Comparison of ENCODE assay signal across 18 mouse cellular contexts in genomic region chr10:128740296-128740695, GRCm38 (mm10). TPM values are rescaled to one million over a fixed set of nuclear protein-coding genes. Genes with fewer than 3 reads are reported as not detected.
"Had no signal": no experiment of that assay in that cellular context is flagged by ENCODE, and none has a peak within 500 bp of the region (broad histone marks: within the 10 kb centered on the region; RNA-seq: fewer than 3 reads in every experiment).

No protein-coding gene starts in this region.

- H3K9me3 ChIP-seq: limb, embryonic 12.5 days; neural tube, embryonic 12.5 days; stomach, embryonic 15.5 days had no signal

- DNase-seq: kidney, adult 11 months; kidney, adult 9 months; kidney, postnatal 36 days; layer of hippocampus, adult 9-11 months; layer of hippocampus, postnatal 36 days; lung, adult 2 months; lung, postnatal 36 days; midbrain, embryonic 14.5 days; right cerebral cortex, postnatal 4 days; thymus, postnatal 36 days had no signal

- ATAC-seq: inflammation-experienced regulatory T-cells, adult 6 months; lung, postnatal 0 days had no signal

- H3K27me3 ChIP-seq: stomach, embryonic 15.5 days had no signal

- H3K27ac ChIP-seq: kidney, postnatal 0 days; limb, embryonic 12.5 days; neural tube, embryonic 12.5 days; stomach, embryonic 15.5 days had no signal

- H3K9ac ChIP-seq: limb, embryonic 12.5 days; neural tube, embryonic 12.5 days; stomach, embryonic 15.5 days had no signal

- H3K4me2 ChIP-seq: limb, embryonic 12.5 days; neural tube, embryonic 12.5 days; stomach, embryonic 15.5 days had no signal

- H3K4me3 ChIP-seq: limb, embryonic 12.5 days; myocyte; neural tube, embryonic 12.5 days; stomach, embryonic 15.5 days had no signal

- H3K36me3 ChIP-seq: limb, embryonic 12.5 days; neural tube, embryonic 12.5 days had no signal

RNA-seq across cellular contexts. Expression of gene Pmel, which starts 36.3 kb away (rescaled TPM):
- total RNA-seq: neutrophil, adult 5-6 weeks had no signal
